Mouse (Mus musculus) adrenal gland, postnatal 14 days (tissue): ENCODE data around the gene Crlf1. TPM values are rescaled to one million over a fixed set of nuclear protein-coding genes. Genes with fewer than 3 reads are reported as not detected.

Experiments used
- DNase-seq: peaks from one replicate; pipeline ENCODE4 v3.0.0; 2021; ENCODE audit warnings: mixed read lengths
- total RNA-seq: library from RNA; stranded (reverse); gene quantifications from 2 replicates; pipeline ENCODE4 v1.2.3, GENCODE M21; 2021

The Crlf1 gene
- total RNA-seq, 1 experiment from 2014 or later, result not detected

- peak; percentile 97 for DNase-seq
These were observed 29.8 kb downstream of the Crlf1 start for GRCm38 (mm10) chr8:70522592-70523403.

GRCm38 (mm10) chr8:70527111-70527511, 34.2 kb downstream of the Crlf1 start:
- no peak for DNase-seq

GRCm38 (mm10) chr8:70527512-70528181, 34.7 kb downstream of the Crlf1 start, which contains the start of the genes Fkbp8 and Kxd1:
Gene Fkbp8 (plus strand): TSS chr8:70527724.
Gene Kxd1 (minus strand): TSS chr8:70527956.
- DNase-seq, result peak; percentile 98

- DNase-seq, result no peak
These were observed 35.3 kb downstream of the Crlf1 start for GRCm38 (mm10) chr8:70528182-70528797.

GRCm38 (mm10) chr8:70529299-70529698, 36.3 kb downstream of the Crlf1 start:
- DNase-seq, result no peak

- peak; percentile 65 for DNase-seq
These were observed 36.8 kb downstream of the Crlf1 start for GRCm38 (mm10) chr8:70529741-70530161.

GRCm38 (mm10) chr8:70530314-70530713, 37.4 kb downstream of the Crlf1 start:
- DNase-seq, result no peak

- no peak for DNase-seq
These were observed 41.3 kb downstream of the Crlf1 start for GRCm38 (mm10) chr8:70534281-70534680.

- no peak for DNase-seq
These were observed 42.3 kb downstream of the Crlf1 start for GRCm38 (mm10) chr8:70535221-70535620.

GRCm38 (mm10) chr8:70535701-70536100, 42.7 kb downstream of the Crlf1 start:
- no peak for DNase-seq

GRCm38 (mm10) chr8:70538024-70538579, 45.1 kb downstream of the Crlf1 start:
- peak; percentile 84 for DNase-seq

- DNase-seq, result peak; percentile 100
These were observed 45.7 kb downstream of the Crlf1 start for GRCm38 (mm10) chr8:70538633-70539076.

- DNase-seq, result peak; percentile 100
These were observed 46.3 kb downstream of the Crlf1 start, which contains the start of gene Ell for GRCm38 (mm10) chr8:70539077-70539813. Gene Ell (plus strand): TSS chr8:70539457.

GRCm38 (mm10) chr8:70540013-70540506, 47.1 kb downstream of the Crlf1 start:
- DNase-seq, result no peak

GRCm38 (mm10) chr8:70540507-70541071, 47.6 kb downstream of the Crlf1 start:
- no peak for DNase-seq

- no peak for DNase-seq
These were observed 48.1 kb downstream of the Crlf1 start for GRCm38 (mm10) chr8:70541081-70541480.

GRCm38 (mm10) chr8:70544200-70544687, 51.3 kb downstream of the Crlf1 start:
- peak; percentile 86 for DNase-seq

GRCm38 (mm10) chr8:70546412-70546811, 53.5 kb downstream of the Crlf1 start:
- no peak for DNase-seq

GRCm38 (mm10) chr8:70547762-70548161, 54.8 kb downstream of the Crlf1 start:
- DNase-seq, result no peak

- no peak for DNase-seq
These were observed 56.6 kb downstream of the Crlf1 start for GRCm38 (mm10) chr8:70549412-70550184.
